Mouse (Mus musculus) thymus, adult 2 months (tissue): ENCODE measurements around the gene Phf20. TPM values are rescaled to one million over a fixed set of nuclear protein-coding genes. Genes with fewer than 3 reads are reported as not detected.

Experiments used
- DNase-seq: peaks from one replicate; pipeline ENCODE4 v3.0.0; 2021
- H3K27ac ChIP-seq: fragments of 200-500 bp; 2 replicates; pipeline ENCODE4 v1.5.1; 2012; ENCODE audit warnings: low read length, control low read depth; ENCODE audit not compliant: control insufficient read depth, insufficient read depth
- H3K27me3 ChIP-seq: fragments of 200-500 bp; 2 replicates; pipeline ENCODE4 v1.6.1; 2012; ENCODE audit warnings: mild to moderate bottlenecking, low read length, moderate library complexity, mixed read lengths; ENCODE audit not compliant: control insufficient read depth, insufficient read depth
- H3K36me3 ChIP-seq: fragments of 200-500 bp; 2 replicates; pipeline ENCODE4 v1.6.1; 2012; ENCODE audit warnings: mild to moderate bottlenecking, low read length, moderate library complexity; ENCODE audit not compliant: control insufficient read depth, insufficient read depth
- H3K4me1 ChIP-seq: fragments of 200-500 bp; replicated peaks from 2 replicates; pipeline ENCODE4 v1.6.1; 2012; ENCODE audit warnings: low read length; ENCODE audit not compliant: control insufficient read depth, insufficient read depth
- H3K4me3 ChIP-seq: fragments of 200-500 bp; 2 replicates; pipeline ENCODE4 v1.5.1; 2012; ENCODE audit warnings: mild to moderate bottlenecking, low read length, control low read depth, moderate library complexity; ENCODE audit not compliant: control insufficient read depth, insufficient read depth
- CTCF ChIP-seq: fragments of 200-500 bp; IDR thresholded peaks from 2 replicates; pipeline ENCODE4 v1.5.1; 2012; ENCODE audit warnings: mild to moderate bottlenecking, control low read depth, low read length, moderate library complexity, borderline replicate concordance; ENCODE audit not compliant: control insufficient read depth, poor library complexity, insufficient read depth; ENCODE audit errors: extremely low read depth
- POLR2A ChIP-seq: fragments of 200-500 bp; IDR thresholded peaks from 2 replicates; pipeline ENCODE4 v1.6.1; 2012; ENCODE audit warnings: mild to moderate bottlenecking, low read length, control low read depth, moderate library complexity; ENCODE audit not compliant: control insufficient read depth, poor library complexity, insufficient read depth; ENCODE audit errors: extremely low read depth
- WGBS: fragments of 180-500 bp; shearing (Covaris S2); methylation state at CpG from one replicate; pipeline ENCODE4 v1.1.7; 2018; 5-methylcytosine and 5-hydroxymethylcytosine counted together
- polyA plus RNA-seq: library from polyadenylated mRNA; depleted of rRNA; stranded (reverse); fragments of >200 nt; gene quantifications from 2 replicates; pipeline ENCODE4 v1.2.3, GENCODE M21; 2012

The Phf20 gene
- polyA plus RNA-seq, 1 experiment, result 23.1 TPM

DNA sequence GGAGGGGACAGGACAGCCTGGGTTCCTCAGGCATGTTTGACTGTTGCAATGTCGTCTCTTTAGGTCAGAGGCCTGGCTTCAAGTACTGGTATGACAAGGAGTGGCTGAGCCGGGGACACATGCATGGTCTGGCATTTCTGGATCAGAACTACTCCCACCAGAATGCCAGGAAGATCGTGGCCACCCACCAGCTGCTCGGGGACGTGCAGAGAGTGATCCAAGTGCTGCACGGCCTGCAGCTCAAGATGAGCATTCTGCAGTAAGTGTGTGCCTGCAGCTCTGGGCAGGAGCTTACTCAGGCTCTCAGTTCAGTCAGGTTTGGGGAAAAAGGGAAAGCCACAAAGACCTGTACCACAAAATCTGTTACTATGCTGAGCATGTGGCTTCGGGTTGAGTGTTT lies 102.2 kb downstream of the Phf20 start:
- Histone ChIP-seq H3K27ac (no peak overlapping the region), H3K36me3 (peaks cover 37% of the 10 kb centered on the region)

DNA sequence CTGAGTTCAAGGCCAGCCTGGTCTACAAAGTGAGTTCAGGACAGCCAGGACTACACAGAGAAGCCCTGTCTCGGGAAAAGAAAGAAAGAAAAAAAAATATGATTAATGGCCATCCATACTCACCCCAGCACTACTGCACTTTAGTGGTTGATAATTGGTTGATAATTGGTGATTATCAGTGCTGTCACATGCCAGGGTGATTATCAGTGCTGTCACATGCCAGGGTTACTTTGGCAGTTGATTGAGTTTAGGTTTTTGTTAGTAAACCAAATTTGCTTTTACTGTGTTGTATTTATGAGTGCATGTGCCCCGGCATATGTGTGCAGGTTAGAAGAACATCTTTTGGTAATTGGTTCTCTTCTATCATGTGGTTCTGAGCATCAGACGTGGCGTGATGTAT lies 105.8 kb downstream of the Phf20 start:
- no peaks in the 10 kb centered on the region for H3K4me1 ChIP-seq
- 94% methylated on average over 4 of the region's 4 CpGs for WGBS
- H3K4me3 ChIP-seq, result no peak overlapping the region
- no peak for TF ChIP-seq CTCF
- no peak for TF ChIP-seq POLR2A
- H3K36me3 ChIP-seq, result peaks cover 36% of the 10 kb centered on the region
- H3K27ac ChIP-seq, result no peak overlapping the region
- H3K27me3 ChIP-seq, result no peaks in the 10 kb centered on the region
- DNase-seq, result no peak

More for the DNA sequence above, 102.2 kb downstream of the Phf20 start:
- TF ChIP-seq CTCF, result no peak
- TF ChIP-seq POLR2A, result no peak
- Histone ChIP-seq H3K27me3 (no peaks in the 10 kb centered on the region), H3K4me1 (no peaks in the 10 kb centered on the region), H3K4me3 (no peak overlapping the region)
- DNase-seq, result no peak
- WGBS, result 62% methylated on average over 7 of the region's 7 CpGs

DNA sequence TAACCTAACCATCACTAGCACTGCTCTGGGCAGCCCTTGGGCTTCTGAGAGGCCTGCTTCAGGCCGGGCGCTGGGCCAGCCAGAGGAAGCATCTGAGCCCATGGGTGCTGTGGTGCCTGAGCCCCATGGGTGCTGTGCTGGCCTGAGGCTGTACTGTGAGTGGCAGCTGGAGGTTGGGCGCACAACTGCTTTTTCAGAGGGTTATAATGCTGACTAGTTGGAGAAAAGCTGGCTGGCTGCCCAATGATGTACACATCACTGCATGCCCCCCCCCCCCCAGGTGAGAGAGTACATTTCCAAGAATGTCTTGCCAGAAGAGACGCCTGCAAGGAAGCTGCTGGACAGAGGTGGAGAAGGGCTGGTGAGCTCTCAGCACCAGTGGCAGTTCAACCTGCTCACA lies 108.1 kb downstream of the Phf20 start:
- TF ChIP-seq POLR2A (no peak), CTCF (no peak)
- WGBS, result 93% methylated on average over 4 of the region's 4 CpGs
- no peaks in the 10 kb centered on the region for H3K27me3 ChIP-seq
- no peaks in the 10 kb centered on the region for H3K4me1 ChIP-seq
- H3K36me3 ChIP-seq, result peaks cover 29% of the 10 kb centered on the region
- DNase-seq, result no peak
- no peak overlapping the region for H3K4me3 ChIP-seq
- H3K27ac ChIP-seq, result no peak overlapping the region

DNA sequence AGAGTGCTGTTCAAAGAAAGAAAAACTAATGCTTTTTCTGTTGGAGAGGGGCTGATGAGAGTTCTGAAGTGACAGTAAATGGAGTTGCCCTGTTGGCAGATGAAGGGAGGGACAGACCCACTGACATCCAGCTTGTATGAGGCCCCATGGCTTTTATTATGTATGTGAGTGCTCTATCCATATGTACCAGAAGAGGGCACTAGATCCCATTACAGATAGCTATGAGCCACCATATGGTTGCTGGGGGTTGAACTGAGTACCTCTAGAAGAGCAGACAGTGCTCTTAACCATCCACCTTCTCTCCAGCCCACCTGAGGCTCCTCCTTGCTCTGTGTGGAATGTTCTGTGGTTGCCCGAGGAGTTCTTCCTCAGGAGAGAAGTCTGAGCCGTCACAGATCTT lies 109.6 kb downstream of the Phf20 start:
- peak; percentile 18 for DNase-seq
- Histone ChIP-seq H3K27ac (no peak overlapping the region), H3K27me3 (no peaks in the 10 kb centered on the region), H3K36me3 (peaks cover 25% of the 10 kb centered on the region), H3K4me1 (no peaks in the 10 kb centered on the region), H3K4me3 (no peak overlapping the region)
- TF ChIP-seq POLR2A, result no peak
- no peak for TF ChIP-seq CTCF
- 92% methylated on average over 2 of the region's 2 CpGs for WGBS

- H3K27me3 ChIP-seq, result no peaks in the 10 kb centered on the region
- no peak overlapping the region for H3K4me3 ChIP-seq
- 74% methylated on average over 5 of the region's 5 CpGs for WGBS
- no peak for DNase-seq
- TF ChIP-seq CTCF, result no peak
- no peak for TF ChIP-seq POLR2A
- H3K36me3 ChIP-seq, result peaks cover 22% of the 10 kb centered on the region
- no peak overlapping the region for H3K27ac ChIP-seq
- no peaks in the 10 kb centered on the region for H3K4me1 ChIP-seq
Measured at GRCm38 (mm10) chr2:156307261-156307660, 111.0 kb downstream of the Phf20 start.

GRCm38 (mm10) chr2:156309948-156310347 lies 113.7 kb downstream of the Phf20 start:
- Histone ChIP-seq H3K27me3 (no peaks in the 10 kb centered on the region), H3K36me3 (peaks cover 2% of the 10 kb centered on the region), H3K4me1 (no peaks in the 10 kb centered on the region; the same call in 1 of the 2 replicates), H3K4me3 (no peak overlapping the region), H3K27ac (no peak overlapping the region)
- WGBS, result 98% methylated on average over 5 of the region's 5 CpGs
- DNase-seq, result no peak
- TF ChIP-seq CTCF, result no peak

DNA sequence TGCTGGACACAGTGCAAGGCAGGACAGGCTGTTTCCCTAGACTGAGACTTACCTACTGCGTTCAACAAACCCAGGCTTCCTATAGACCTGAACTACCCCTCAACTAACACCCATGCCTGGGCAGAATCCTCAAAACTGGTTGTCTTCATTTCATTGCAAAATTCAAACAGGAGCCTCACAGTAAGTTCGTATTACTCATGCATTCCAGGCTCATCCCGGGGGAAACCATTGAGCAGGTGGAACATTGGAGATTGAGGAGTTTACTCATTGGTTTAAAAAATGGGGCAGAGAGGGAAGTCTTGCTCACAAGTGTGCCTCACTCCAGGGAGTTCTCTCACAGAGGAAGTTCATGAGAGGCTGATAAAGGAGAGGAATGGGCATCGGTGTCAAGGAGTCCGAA lies 114.2 kb downstream of the Phf20 start:
- TF ChIP-seq CTCF, result no peak
- TF ChIP-seq POLR2A, result no peak
- no peaks in the 10 kb centered on the region; the same call in 1 of the 2 replicates for H3K4me1 ChIP-seq
- DNase-seq, result no peak
- no peak overlapping the region for H3K4me3 ChIP-seq
- no peaks in the 10 kb centered on the region for H3K36me3 ChIP-seq
- WGBS, result 94% methylated on average over 5 of the region's 5 CpGs
- no peak overlapping the region for H3K27ac ChIP-seq
- H3K27me3 ChIP-seq, result no peaks in the 10 kb centered on the region
